Mouse (Mus musculus) ES-E14 (cell line): ENCODE measurements around the gene Akap5. TPM values are rescaled to one million over a fixed set of nuclear protein-coding genes. Genes with fewer than 3 reads are reported as not detected.

ENCODE experiments used
- DNase-seq: peaks from one replicate; pipeline ENCODE4 v3.0.0-alpha.2; 2013; ENCODE audit warnings: low read depth, low spot score
- H3K27ac ChIP-seq: 2 replicates; pipeline ENCODE4 v1.5.1; 2012; ENCODE audit warnings: low read depth, mild to moderate bottlenecking, low read length, moderate library complexity, mixed read lengths; ENCODE audit not compliant: poor library complexity, insufficient read depth, severe bottlenecking
- H3K36me3 ChIP-seq: 2 replicates; pipeline ENCODE4 v1.6.1; 2012; ENCODE audit warnings: mild to moderate bottlenecking, low read length, moderate library complexity, mixed read lengths; ENCODE audit not compliant: control insufficient read depth, poor library complexity, insufficient read depth, severe bottlenecking
- H3K4me1 ChIP-seq, 2 experiments: fragments of 150-350 bp in 1 of 2; sonication (generic) in 1 of 2; 2 replicates each; pipeline ENCODE4 v1.6.1; 2012; ENCODE audit warnings: low read length in 2 of 2, mild to moderate bottlenecking in 1 of 2, mixed read lengths in 1 of 2; ENCODE audit not compliant: control insufficient read depth in 2 of 2, insufficient read depth in 2 of 2, poor library complexity in 1 of 2
- H3K4me3 ChIP-seq, 2 experiments: fragments of 150-350 bp in 1 of 2; sonication (generic) in 1 of 2; 2 replicates each; pipeline ENCODE4 v1.5.1; 2012; ENCODE audit warnings: low read length in 2 of 2, low read depth in 1 of 2, mild to moderate bottlenecking in 1 of 2, mixed read lengths in 1 of 2; ENCODE audit not compliant: insufficient read depth in 1 of 2, poor library complexity in 1 of 2, severe bottlenecking in 1 of 2
- H3K9ac ChIP-seq: 2 replicates; pipeline ENCODE4 v1.6.1; 2012; ENCODE audit warnings: low read depth, mild to moderate bottlenecking, low read length, mixed read lengths; ENCODE audit not compliant: poor library complexity, insufficient read depth, severe bottlenecking
- H3K9me3 ChIP-seq: fragments of 150-350 bp; sonication (generic); 2 replicates; pipeline ENCODE4 v1.6.1; 2012; ENCODE audit warnings: low read depth, mild to moderate bottlenecking, low read length; ENCODE audit not compliant: control insufficient read depth, insufficient read depth
- CHD2 ChIP-seq: IDR thresholded peaks from 2 replicates; pipeline ENCODE4 v1.6.1; 2014; ENCODE audit warnings: mild to moderate bottlenecking, low read depth, low read length, inconsistent platforms
- HCFC1 ChIP-seq: IDR thresholded peaks from 2 replicates; pipeline ENCODE4 v1.6.1; 2012; ENCODE audit warnings: low read length, inconsistent platforms, borderline replicate concordance; ENCODE audit not compliant: insufficient read depth
- MAFK ChIP-seq: IDR thresholded peaks from 2 replicates; pipeline ENCODE4 v1.6.1; 2014; ENCODE audit warnings: mild to moderate bottlenecking, low read depth, low read length, inconsistent platforms; ENCODE audit not compliant: insufficient read depth
- ZC3H11A ChIP-seq: IDR thresholded peaks from 2 replicates; pipeline ENCODE4 v1.6.1; 2012; ENCODE audit warnings: low read depth, mild to moderate bottlenecking, inconsistent platforms, low read length, borderline replicate concordance
- ZNF384 ChIP-seq: IDR thresholded peaks from 2 replicates; pipeline ENCODE4 v1.6.1; 2012; ENCODE audit warnings: low read depth, low read length, inconsistent platforms
- in situ Hi-C, 2 experiments: fragments of 600-800 bp; cut with MboI; formaldehyde crosslinking; loops; one replicate each; pipeline ENCODE4 v1.15.1; 2025; ENCODE audit warnings: low sequenced_read_pairs in 2 of 2, inconsistent platforms in 1 of 2; ENCODE audit not compliant: unreplicated experiment in 2 of 2
- total RNA-seq: library from RNA; depleted of rRNA; stranded (reverse); fragments of 300-350 nt; gene quantifications from 2 replicates; pipeline ENCODE4 v1.2.3, GENCODE M21; 2012

Akap5 gene
- total RNA-seq, 1 experiment = 5.2 TPM

- peaks cover 4 to 12% of the 10 kb centered on the region in 2 experiments; a peak in 3 of 4 replicates for H3K4me1 ChIP-seq
- no peaks in the 10 kb centered on the region for H3K9me3 ChIP-seq
- TF ChIP-seq ZNF384 (no peak), MAFK (no peak), ZC3H11A (no peak), HCFC1 (no peak), CHD2 (no peak)
- in situ Hi-C loops = no loop called here
- H3K36me3 ChIP-seq = no peaks in the 10 kb centered on the region
- H3K27ac ChIP-seq = no peak overlapping the region
- peak overlapping the region; percentile 96 to 97; a peak in 3 of 4 replicates for H3K4me3 ChIP-seq
- DNase-seq = no peak
- H3K9ac ChIP-seq = peak overlapping the region; percentile 14; the same call in 1 of the 2 replicates
Observed at GRCm38 (mm10) chr12:76372046-76372445, 47.4 kb downstream of the Akap5 start.

- Histone ChIP-seq H3K9me3 (no peaks in the 10 kb centered on the region), H3K9ac (no peak overlapping the region), H3K36me3 (no peaks in the 10 kb centered on the region), H3K27ac (no peak overlapping the region), H3K4me3 (no peak overlapping the region), H3K4me1 (peaks cover 6 to 11% of the 10 kb centered on the region in 2 experiments; a peak in 3 of 4 replicates)
- TF ChIP-seq MAFK (no peak), ZNF384 (peak; percentile 93)
- no peak for DNase-seq
- in situ Hi-C loops = no loop called here
Observed at GRCm38 (mm10) chr12:76372881-76373818, 48.5 kb downstream of the Akap5 start.

GRCm38 (mm10) chr12:76373991-76374390 is 49.3 kb downstream of the Akap5 start:
- no peaks in the 10 kb centered on the region for H3K9me3 ChIP-seq
- no peak overlapping the region for H3K9ac ChIP-seq
- in situ Hi-C loops = no loop called here
- DNase-seq = no peak
- no peak overlapping the region for H3K4me3 ChIP-seq
- H3K27ac ChIP-seq = no peak overlapping the region
- no peak for TF ChIP-seq ZNF384
- TF ChIP-seq CHD2 = no peak
- no peak for TF ChIP-seq MAFK
- TF ChIP-seq ZC3H11A = no peak
- TF ChIP-seq HCFC1 = no peak
- no peaks in the 10 kb centered on the region for H3K36me3 ChIP-seq
- H3K4me1 ChIP-seq = peaks cover 12 to 14% of the 10 kb centered on the region in 2 experiments; a peak in 3 of 4 replicates

GRCm38 (mm10) chr12:76374911-76375310 is 50.2 kb downstream of the Akap5 start:
- H3K4me3 ChIP-seq = no peak overlapping the region
- DNase-seq = no peak
- TF ChIP-seq ZC3H11A = no peak
- no peak for TF ChIP-seq CHD2
- no peak for TF ChIP-seq HCFC1
- TF ChIP-seq MAFK = no peak
- no peak for TF ChIP-seq ZNF384
- no peak overlapping the region for H3K9ac ChIP-seq
- H3K36me3 ChIP-seq = no peaks in the 10 kb centered on the region
- in situ Hi-C loops = no loop called here
- H3K27ac ChIP-seq = no peak overlapping the region
- H3K9me3 ChIP-seq = no peaks in the 10 kb centered on the region
- peaks cover 14 to 17% of the 10 kb centered on the region in 2 experiments; a peak in 3 of 4 replicates for H3K4me1 ChIP-seq
